ENCODE assay signal across 8 mouse cellular contexts in the genomic region with DNA sequence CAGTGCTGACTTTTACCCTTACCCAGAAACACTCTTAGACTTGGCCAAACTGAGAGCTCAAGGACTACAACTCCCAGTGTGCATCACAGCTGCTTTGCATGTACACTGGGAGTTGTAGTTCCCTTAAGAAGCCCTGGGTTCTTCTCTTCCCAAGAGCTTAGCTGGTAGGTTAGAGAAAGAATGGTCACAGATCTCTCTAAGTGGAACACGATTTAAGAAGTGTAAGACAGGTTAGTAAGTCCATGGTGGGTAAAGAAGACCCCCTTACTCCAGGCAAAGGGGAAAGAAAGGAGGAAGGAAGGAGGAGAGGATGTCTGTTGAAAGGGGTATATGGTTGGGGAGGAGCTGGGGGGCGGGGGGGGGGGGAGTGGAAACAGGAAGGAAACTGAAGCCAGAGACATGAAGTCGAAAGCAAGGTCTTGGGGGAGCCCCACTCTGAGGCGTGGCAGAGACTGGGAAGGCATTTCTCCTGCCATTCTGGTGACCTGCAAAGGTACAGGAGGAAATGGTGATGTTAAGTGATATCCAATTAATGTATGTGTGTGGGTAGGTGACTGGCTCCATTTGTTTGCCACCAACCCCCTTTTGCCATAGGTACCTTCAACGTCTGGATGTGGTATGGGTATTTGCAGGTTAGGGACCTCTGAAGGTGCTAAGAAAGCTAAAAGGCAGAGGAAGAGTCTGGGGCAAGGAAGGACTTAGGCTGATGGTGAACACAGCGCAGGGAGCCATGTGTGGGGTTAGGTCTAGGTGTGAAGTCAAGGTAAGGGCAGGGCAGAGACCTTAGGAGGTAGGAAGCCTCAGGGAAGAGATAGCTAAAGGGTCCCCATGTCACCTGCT. TPM values are rescaled to one million over a fixed set of nuclear protein-coding genes. Genes with fewer than 3 reads are reported as not detected.
A peak's percentile ranks its signal among the peaks of the same experiment; 100 is the strongest.
DNase-seq lines count a peak whose midpoint lies in the region; ATAC-seq and TF ChIP-seq lines count a peak whose summit lies in the region.

No protein-coding gene starts in this region.

- no peak for ATAC-seq in limb, embryonic 15.5 days (ENCODE audit: insufficient number of reproducible peaks, low FRiP score, low TSS enrichment, low read depth)

- H3K9me3 ChIP-seq in ES-E14 (ENCODE audit: control insufficient read depth, insufficient read depth, low read depth, low read length), result no peaks in the 10 kb centered on the region
- no peaks in the 10 kb centered on the region for H3K9me3 ChIP-seq in limb, embryonic 15.5 days

- H3K27ac ChIP-seq in layer of hippocampus, adult 2 months, result peak overlapping the region; percentile 92
- no peak overlapping the region for H3K27ac ChIP-seq in ES-E14 (ENCODE audit: insufficient read depth, low read depth, low read length, poor library complexity, severe bottlenecking)
- H3K27ac ChIP-seq in brown adipose tissue, adult 24 weeks (replicated peaks; ENCODE audit: low read depth, low read length), result peak overlapping the region; percentile 91
- peak overlapping the region; percentile 73; the same call in 1 of the 2 replicates for H3K27ac ChIP-seq in limb, embryonic 15.5 days

- no peaks in the 10 kb centered on the region; the same call in 1 of the 2 replicates for H3K36me3 ChIP-seq in ES-E14 (ENCODE audit: control insufficient read depth, insufficient read depth, low read length, poor library complexity, severe bottlenecking)
- no peaks in the 10 kb centered on the region for H3K36me3 ChIP-seq in limb, embryonic 15.5 days

- H3K4me3 ChIP-seq in layer of hippocampus, adult 2 months, result no peak overlapping the region
- H3K4me3 ChIP-seq in ES-E14 (ENCODE audit: insufficient read depth in 1 of 2, low read depth in 1 of 2, low read length in 2 of 2, poor library complexity in 1 of 2, severe bottlenecking in 1 of 2), result no peak overlapping the region
- H3K4me3 ChIP-seq in brown adipose tissue, adult 24 weeks (ENCODE audit: insufficient read depth, low read depth, low read length), result no peak overlapping the region
- H3K4me3 ChIP-seq in limb, embryonic 15.5 days, result no peak overlapping the region

- no peak overlapping the region for H3K4me2 ChIP-seq in limb, embryonic 15.5 days

- 0 out of 2 replicates have a peak, but pooled peaks cover 3% of the 10 kb centered on the region for H3K27me3 ChIP-seq in limb, embryonic 15.5 days

- H3K9ac ChIP-seq in ES-E14 (ENCODE audit: insufficient read depth, low read depth, low read length, poor library complexity, severe bottlenecking), result no peak overlapping the region
- no peak overlapping the region for H3K9ac ChIP-seq in limb, embryonic 15.5 days

- DNase-seq in layer of hippocampus, adult 2 months (ENCODE audit: low spot score in 2 of 2), result no peak
- no peak for DNase-seq in layer of hippocampus, postnatal 14 days (ENCODE audit: low spot score in 2 of 2)
- no peak for DNase-seq in ES-E14 (ENCODE audit: low read depth, low spot score)
- DNase-seq in thymus, postnatal 14 days, result peak; percentile 60
- no peak for DNase-seq in frontal cortex, postnatal 10 days (ENCODE audit: low spot score in 2 of 2)
- no peak for DNase-seq in cerebellum, adult 11 months

- WGBS in limb, embryonic 15.5 days, result 44% methylated on average over 6 of the region's 6 CpGs

- H3K4me1 ChIP-seq in ES-E14 (ENCODE audit: control insufficient read depth in 2 of 2, insufficient read depth in 2 of 2, low read length in 2 of 2, poor library complexity in 1 of 2), result peaks cover 0 to 49% of the 10 kb centered on the region in 2 experiments; a peak in 3 of 4 replicates
- peaks cover 16% of the 10 kb centered on the region for H3K4me1 ChIP-seq in brown adipose tissue, adult 24 weeks (ENCODE audit: control insufficient read depth, insufficient read depth, insufficient read length, low read length)
- H3K4me1 ChIP-seq in limb, embryonic 15.5 days, result peaks cover 77% of the 10 kb centered on the region

- in situ Hi-C loops in ES-E14 (cut with MboI; ENCODE audit: low sequenced_read_pairs in 2 of 2, unreplicated experiment in 2 of 2), result no loop called here

- TF ChIP-seq CTCF in layer of hippocampus, adult 2 months (conservative IDR thresholded peaks at IDR 0.05), result no peak

TF ChIP-seq in ES-E14, 5 proteins besides CTCF, POLR2A, EP300 and RAD21:
- TF ChIP-seq MAFK (IDR thresholded peaks at IDR 0.05; ENCODE audit: insufficient read depth, low read depth, low read length), result no peak
- TF ChIP-seq ZNF384 (IDR thresholded peaks at IDR 0.05; ENCODE audit: low read depth, low read length), result no peak
- peak; percentile 99 for TF ChIP-seq HCFC1 (IDR thresholded peaks at IDR 0.05; ENCODE audit: borderline replicate concordance, insufficient read depth, low read length)
- TF ChIP-seq ZC3H11A (IDR thresholded peaks at IDR 0.05; ENCODE audit: borderline replicate concordance, low read depth, low read length), result no peak

RNA-seq across cellular contexts. Expression of a gene that starts 5.5 kb away (rescaled TPM):
- 10 to 100 TPM; 11.3 to 13.4 TPM for total RNA-seq in layer of hippocampus, adult 2 months (2021)
- 10 to 100 TPM; 12.1 to 15.1 TPM for total RNA-seq in layer of hippocampus, postnatal 14 days (2021)
- 11.8 and 13.0 TPM in 2 replicates for total RNA-seq in ES-E14 (2012; rRNA removed)
- 93.2 and 121 TPM in 2 replicates for polyA plus RNA-seq in brown adipose tissue, adult 24 weeks (2012; ENCODE audit: insufficient read depth, insufficient read length, missing spikeins)
- polyA plus RNA-seq in limb, embryonic 15.5 days (2015; fragmentation: Nextera tagmentation; extraction: Ambion mirVana), result 7.0 and 7.2 TPM in 2 replicates

RNA-seq across cellular contexts. Expression of a gene that starts 13.5 kb away (rescaled TPM):
- total RNA-seq in layer of hippocampus, adult 2 months (2021), result 1 to 10 TPM; 5.8 to 7.1 TPM
- 1 to 10 TPM; 3.2 to 4.3 TPM for total RNA-seq in layer of hippocampus, postnatal 14 days (2021)
- not detected in 2 replicates for total RNA-seq in ES-E14 (2012; rRNA removed)
- 1.3 TPM in 1 of 2 replicates, not detected in the other for polyA plus RNA-seq in brown adipose tissue, adult 24 weeks (2012; ENCODE audit: insufficient read depth, insufficient read length, missing spikeins)
- not detected in 2 replicates for polyA plus RNA-seq in limb, embryonic 15.5 days (2015; fragmentation: Nextera tagmentation; extraction: Ambion mirVana)

RNA-seq across cellular contexts. Expression of a gene that starts 22.5 kb away (rescaled TPM):
- total RNA-seq in layer of hippocampus, adult 2 months (2021), result 10 to 100 TPM; 37.2 to 39.8 TPM
- total RNA-seq in layer of hippocampus, postnatal 14 days (2021), result 10 to 100 TPM; 30.4 to 30.5 TPM
- 20.3 and 20.9 TPM in 2 replicates for total RNA-seq in ES-E14 (2012; rRNA removed)
- polyA plus RNA-seq in brown adipose tissue, adult 24 weeks (2012; ENCODE audit: insufficient read depth, insufficient read length, missing spikeins), result 33.4 and 60.7 TPM in 2 replicates
- 27.1 and 31.0 TPM in 2 replicates for polyA plus RNA-seq in limb, embryonic 15.5 days (2015; fragmentation: Nextera tagmentation; extraction: Ambion mirVana)

RNA-seq across cellular contexts. Expression of a gene that starts 24.1 kb away (rescaled TPM):
- total RNA-seq in layer of hippocampus, adult 2 months (2021), result not detected
- total RNA-seq in layer of hippocampus, postnatal 14 days (2021), result under 1 TPM in 1 of 2 experiments, not detected in 1; 0.21 TPM
- total RNA-seq in ES-E14 (2012; rRNA removed), result 0.09 and 0.16 TPM in 2 replicates
- 0.75 TPM in 1 of 2 replicates, not detected in the other for polyA plus RNA-seq in brown adipose tissue, adult 24 weeks (2012; ENCODE audit: insufficient read depth, insufficient read length, missing spikeins)
- polyA plus RNA-seq in limb, embryonic 15.5 days (2015; fragmentation: Nextera tagmentation; extraction: Ambion mirVana), result 0.52 and 0.76 TPM in 2 replicates

RNA-seq across cellular contexts. Expression of a gene that starts 27.3 kb away (rescaled TPM):
- under 1 TPM; 0.29 to 0.77 TPM for total RNA-seq in layer of hippocampus, adult 2 months (2021)
- total RNA-seq in layer of hippocampus, postnatal 14 days (2021), result under 1 TPM; 0.41 to 0.76 TPM
- total RNA-seq in ES-E14 (2012; rRNA removed), result not detected in 2 replicates
- polyA plus RNA-seq in brown adipose tissue, adult 24 weeks (2012; ENCODE audit: insufficient read depth, insufficient read length, missing spikeins), result 1.2 and 1.6 TPM in 2 replicates
- 0.20 and 0.23 TPM in 2 replicates for polyA plus RNA-seq in limb, embryonic 15.5 days (2015; fragmentation: Nextera tagmentation; extraction: Ambion mirVana)
